Mouse (Mus musculus) frontal cortex, adult 2 months (tissue): Measurements from ENCODE around the gene Fads2. TPM values are rescaled to one million over a fixed set of nuclear protein-coding genes. Genes with fewer than 3 reads are reported as not detected.

ENCODE experiments used
- DNase-seq, 2 experiments: peaks; one replicate each; pipeline ENCODE4 v3.0.0; 2022; ENCODE audit warnings: low spot score in 1 of 2; ENCODE audit errors: extremely low spot score in 1 of 2
- polyA plus RNA-seq: library from polyadenylated mRNA; depleted of rRNA; stranded (reverse); fragments of >200 nt; gene quantifications from 2 replicates; pipeline ENCODE4 v1.2.3, GENCODE M21; 2012

Gene Fads2
- polyA plus RNA-seq, 1 experiment, result 166 TPM

DNA sequence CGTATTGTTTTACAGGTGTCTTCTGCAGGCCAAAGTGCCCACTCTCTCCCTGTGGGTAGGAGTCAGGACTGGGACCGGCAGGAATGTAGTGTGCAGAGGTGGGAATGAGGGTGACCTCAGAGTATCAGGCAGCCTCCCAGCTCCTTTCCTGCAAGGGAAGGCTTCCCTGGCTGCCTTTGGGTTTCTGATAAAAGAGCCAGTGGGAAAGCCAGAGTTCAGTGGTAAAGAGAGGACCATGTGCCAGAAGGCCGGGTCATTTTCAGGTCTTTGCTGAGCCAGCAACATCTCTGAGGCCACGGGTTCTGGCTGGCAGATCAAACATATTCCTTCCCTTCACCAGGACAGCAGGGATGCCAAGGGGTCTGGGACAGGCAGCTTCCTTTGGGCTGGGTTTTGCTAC, 55.2 kb downstream of the Fads2 start:
- DNase-seq, result no peak

DNA sequence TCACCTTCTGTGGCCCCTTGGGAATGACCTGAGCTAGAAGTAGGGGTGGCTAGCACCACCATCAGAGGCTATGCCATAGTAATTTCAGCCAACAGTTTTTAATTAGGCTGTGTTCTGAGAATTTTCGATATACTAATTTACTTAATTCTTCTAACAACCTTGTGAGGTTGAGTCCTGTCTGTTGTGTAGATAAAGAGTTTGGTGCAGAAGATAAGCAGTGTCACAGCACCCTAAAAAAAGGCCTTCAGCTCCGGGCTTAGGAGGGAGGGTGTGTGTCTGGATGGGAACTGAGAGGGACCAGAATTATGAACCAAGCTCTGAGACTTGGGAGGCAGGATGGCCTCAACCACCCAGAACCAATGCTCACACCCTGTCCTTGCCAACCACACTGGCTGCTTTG, 55.8 kb downstream of the Fads2 start:
- no peak for DNase-seq

DNA sequence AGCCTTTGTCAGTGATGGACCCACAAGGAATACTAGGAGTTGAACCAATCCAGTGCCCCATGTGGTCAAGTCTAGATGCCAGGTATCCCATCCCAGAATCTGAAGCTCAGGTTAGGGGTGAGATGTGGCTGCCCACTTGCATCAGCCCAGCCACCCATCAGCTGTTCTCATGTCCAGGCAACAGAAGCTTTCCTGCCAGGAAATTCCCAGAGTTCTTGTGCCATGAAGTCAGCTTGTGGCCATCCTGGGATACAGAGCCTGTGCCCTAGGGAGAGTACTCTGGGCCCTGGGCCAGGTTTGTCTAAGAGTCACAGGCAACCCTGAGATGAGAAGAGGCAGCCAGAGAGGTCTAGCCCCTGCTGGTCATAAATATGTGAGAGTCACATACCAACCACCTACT, 57.9 kb downstream of the Fads2 start:
- DNase-seq, result no peak

DNA sequence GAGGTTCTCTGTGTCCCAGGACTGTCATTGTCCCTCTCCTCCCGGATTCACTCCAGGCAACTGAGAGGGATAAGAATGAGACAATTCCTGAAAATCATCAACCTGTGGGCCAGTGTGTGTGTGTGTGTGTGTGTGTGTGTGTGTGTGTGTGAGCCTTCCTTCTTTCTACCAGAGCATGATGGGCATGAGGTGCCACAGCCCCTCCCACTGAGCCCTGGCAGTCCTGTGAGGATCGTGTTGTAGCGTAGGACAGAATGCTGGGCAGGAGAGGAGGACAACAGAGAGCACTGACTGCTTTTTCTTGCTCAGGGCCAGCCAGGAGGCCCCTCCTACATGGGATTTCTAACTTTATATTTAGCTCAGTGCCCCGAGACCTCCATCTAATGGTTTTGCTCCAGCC, 58.7 kb downstream of the Fads2 start:
- no peak for DNase-seq

DNA sequence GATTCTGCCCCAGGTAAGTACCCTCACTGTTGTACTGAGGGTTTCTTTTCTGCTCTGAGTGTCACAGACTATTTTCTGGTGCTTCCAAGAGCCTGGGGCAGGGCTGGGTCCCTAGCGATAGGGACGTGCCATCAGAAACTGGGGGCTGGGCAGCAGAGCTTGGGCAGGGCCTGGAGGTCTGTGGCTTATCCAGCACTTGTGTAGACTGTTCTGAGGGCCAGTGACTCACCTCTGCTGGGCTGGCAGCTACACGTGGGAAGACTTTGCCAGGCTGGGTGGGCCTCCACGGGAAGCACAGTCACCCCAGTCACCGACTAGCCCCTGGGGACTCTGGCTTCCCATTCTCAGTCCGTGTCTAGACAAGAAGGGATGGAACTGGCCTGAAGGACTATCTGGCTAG, 59.3 kb downstream of the Fads2 start:
- DNase-seq, result no peak

DNA sequence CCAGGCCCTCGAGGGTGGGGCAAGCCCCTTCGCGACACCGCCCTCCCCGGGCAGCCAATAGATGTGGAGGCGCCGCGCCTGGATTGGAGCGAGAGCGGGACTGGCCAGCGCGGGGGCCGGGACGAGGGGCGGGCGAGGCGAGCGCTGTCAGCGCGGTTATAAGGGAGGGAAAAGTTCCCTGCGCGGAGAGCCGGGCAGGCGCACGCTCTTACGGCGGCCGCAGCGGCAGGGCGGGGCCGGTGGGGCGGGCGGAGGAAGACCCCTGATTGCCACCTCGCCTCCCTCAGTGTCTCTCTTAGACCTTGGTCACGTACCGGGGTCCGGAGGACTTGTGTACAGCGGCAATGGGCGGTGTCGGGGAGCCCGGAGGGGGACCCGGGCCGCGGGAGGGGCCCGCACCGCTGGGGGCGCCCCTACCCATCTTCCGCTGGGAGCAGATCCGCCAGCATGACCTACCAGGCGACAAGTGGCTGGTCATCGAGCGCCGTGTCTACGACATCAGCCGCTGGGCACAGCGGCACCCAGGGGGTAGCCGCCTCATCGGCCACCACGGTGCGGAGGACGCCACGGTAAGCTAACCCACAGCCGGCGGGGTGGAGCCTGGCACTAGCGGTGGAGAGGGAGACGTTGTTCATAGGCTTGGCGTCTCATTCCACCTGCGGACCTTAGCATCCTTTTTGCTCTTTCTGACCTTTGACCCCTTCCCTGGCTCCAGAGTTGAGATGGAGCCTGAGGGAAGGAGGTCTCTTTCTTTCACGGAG, 60.0 kb downstream of the Fads2 start, which contains the start of gene Fads3:
Gene Fads3 (plus strand): TSS at position 182 of the 761 bp plus-strand sequence.
- peak; percentile 32 to 75 for DNase-seq

DNA sequence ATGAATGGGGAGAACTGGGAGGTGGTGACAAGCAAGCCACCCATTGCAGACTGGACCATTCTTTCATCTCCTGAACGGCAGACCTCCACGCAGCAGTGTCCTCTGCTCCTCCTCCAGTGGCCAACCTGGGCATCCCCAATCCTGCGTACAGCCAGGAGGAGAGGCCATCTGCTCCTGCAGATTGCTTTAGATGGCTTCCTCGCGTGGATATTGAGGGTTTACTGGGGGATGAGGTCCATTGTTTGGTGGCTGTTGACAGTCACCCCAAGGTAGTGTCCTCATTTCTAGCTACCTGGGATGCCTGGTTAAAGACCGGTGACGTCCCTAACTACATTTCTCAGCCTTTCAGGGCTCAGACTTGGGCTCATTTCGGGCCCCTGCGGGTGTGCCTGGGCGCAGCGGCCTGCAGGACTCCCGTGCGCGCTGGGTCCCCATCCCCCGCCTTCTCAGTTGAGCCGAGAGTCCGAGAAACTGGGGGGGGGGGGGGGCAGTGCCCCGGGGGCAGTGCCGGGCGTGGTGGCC, 60.6 kb downstream of the Fads2 start:
- DNase-seq, result no peak

DNA sequence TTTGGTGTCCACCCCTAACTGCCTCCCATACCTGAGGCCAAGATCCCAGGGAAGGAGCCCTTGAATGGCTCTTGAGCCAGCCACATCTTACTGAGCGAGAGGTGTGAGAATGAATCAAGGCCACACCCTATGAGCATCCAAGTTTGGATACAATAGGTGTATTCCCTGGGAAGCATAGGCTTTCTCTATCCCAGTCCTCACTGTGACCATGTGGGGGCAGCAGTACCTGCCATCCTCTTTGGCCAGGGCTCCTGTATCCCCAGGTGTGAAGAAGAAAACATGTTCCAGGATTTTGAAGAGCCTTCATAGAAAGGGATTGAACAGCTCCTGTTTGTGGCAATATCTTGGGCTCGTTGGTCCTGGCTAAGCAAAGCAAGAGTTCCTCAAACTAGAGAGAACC, 61.9 kb downstream of the Fads2 start:
- no peak for DNase-seq

DNA sequence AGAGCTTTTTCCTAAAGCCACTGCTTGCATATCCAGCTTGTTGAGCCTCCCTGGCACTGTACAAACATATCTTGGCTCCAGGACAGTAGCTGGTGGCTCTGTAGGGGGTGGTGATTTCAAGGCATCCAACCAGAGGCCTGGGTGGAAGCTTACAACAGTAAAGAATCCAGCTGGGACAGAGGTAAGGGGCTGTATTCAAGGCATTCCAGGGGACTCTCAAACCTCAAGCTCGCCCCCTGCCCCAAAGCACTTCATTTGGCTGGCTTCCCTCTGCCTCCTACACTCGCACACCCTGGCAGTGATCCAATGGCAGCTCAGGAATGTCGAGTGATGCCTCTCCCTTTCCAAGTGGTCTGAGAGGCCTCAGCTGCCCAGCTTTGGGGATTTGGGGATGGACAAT, 62.6 kb downstream of the Fads2 start:
- no peak for DNase-seq

DNA sequence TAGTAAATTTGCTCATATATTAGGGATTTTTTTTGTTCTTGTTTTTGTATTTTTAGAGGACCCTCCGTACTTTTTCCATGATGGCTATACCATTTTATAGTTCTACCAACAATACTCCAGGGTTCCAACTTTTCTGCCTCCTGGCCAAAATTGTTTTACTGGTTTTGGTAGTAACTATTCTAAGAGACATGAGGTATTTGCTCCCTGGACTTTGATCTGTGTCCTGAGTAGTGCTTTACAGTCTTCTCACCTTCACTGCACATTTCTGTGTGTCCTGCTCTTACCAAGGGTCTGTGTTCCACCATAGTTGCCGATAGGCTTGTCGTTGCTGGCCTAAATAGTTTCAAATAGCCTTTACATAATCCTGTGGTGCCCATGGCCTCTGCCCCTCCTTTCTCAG, 63.2 kb downstream of the Fads2 start:
- no peak for DNase-seq

DNA sequence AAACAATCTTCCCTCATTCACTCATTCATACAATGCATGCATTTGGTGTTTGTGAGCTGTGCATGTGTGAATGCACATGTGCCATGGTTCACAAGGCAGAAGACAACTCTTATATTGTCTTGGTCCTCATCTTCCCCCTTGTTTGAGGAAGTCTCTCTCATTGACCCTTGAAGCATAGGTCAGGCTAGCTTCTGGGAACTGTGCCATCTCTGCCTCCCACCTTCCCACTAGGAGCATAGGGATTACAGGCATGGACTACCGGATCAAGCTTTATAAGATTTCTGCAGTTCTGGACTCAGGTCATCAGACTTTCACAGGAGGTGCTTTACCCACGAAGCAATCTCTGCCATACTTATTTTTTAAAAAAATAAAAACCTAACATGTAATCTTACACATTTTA, 64.0 kb downstream of the Fads2 start:
- no peak for DNase-seq

DNA sequence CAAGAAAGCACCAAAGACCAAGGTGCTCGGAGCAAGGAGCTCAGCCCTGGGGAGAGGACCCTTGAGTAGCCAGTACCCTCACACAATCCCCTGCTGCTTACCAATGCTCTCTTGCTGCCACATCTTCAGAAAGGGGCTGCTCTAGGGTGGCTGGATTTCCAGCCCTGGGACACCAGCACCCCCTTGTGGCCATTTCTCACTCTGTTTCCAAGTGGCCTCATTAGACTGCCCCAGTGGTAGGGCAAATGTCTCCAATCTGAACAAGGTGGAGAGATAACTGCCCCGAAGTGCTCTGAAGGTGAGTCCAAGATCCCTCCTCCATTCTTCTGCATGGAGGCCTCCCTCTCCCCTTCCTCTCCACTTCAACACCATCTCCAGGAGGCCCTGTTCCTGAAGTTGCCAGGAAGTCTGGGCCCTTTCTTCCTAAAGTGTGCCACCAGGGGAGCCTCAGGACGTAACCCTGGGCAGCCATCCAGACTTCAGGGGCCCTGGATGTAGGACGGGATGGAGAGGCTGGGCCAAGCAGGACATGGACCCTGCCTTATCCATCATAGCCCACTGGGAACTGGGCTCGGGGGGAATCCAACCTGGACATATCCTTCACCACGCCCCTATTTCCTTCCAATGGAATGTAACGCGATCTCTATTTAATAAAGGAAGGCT, 66.6 kb downstream of the Fads2 start:
- peak in 1 of 2 experiments; percentile 90 for DNase-seq

DNA sequence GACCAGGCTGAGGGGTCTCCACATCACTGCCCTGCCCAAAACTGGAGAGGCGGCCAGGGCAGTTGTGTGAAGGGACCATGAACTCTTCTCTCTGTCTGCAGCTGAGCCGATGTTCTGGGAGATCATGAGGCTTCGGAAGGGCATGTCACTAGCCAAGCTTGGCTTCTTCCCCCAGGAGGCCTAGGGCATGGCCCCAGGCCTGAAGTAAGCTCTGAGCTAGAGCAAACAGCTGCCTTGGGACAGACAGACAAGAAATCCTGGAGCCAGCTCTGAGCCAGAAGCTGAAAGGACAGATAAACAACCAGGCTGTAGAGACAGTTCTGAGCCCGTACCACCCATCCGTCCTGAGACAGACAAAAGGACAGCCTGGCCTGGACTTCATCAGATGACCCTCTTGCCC, 67.2 kb downstream of the Fads2 start:
- no peak for DNase-seq

DNA sequence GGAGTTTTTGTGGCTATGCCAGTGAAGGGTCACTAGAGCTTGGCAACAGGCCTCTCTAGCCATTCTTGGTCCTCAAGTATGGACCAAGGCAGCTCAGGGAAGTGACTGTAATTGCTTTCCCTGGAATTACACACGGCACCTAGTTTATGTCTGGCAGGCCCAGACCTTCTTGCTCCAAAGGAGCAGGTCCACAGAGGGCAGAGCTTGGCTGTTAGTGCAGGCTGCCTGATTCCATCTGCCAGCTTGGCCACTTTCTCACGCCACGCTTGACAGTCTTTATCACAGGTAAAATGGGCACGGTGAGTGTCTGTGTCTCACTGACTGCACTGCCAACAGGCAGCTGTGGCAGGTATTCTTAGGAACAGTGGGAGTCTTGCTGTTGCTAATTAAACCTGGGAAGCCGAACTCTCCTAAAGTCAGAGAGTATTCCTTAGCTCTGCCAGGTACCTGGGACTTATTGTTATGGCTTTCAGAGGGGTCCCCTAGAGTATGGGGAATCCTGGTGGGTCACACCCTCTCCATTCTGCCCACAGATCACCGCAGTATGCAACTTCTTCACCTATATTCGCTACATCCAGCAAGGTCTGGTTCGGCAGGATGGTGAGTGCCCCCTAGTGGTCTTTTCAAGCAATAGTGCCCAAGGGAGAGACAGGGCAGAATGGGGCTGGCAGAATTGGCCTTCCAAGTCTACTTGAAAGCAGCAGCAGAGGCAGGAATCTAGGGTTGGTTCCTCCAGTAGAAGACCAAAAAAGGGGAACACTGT, 68.2 kb downstream of the Fads2 start:
- DNase-seq, result peak in 1 of 2 experiments; percentile 85

DNA sequence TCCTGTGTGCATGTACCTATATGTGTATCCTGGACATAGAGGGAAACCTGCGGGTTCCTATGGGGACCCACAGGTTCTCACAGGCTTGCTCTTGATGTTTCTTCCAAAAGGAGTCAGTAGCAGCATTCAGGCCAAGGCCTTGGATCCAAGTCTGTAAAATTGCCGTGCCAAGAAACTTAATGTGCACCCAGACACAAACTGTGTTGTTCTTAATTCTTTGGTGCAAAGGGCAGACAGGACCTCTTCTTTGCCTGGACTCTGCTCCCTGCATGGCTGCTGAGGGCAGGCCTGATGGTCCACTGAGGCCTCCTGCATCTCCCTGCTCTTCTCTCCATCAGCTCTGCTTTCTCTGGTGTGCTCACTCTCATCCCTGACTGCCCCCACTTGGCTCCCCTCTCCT, 71.8 kb downstream of the Fads2 start:
- no peak for DNase-seq

DNA sequence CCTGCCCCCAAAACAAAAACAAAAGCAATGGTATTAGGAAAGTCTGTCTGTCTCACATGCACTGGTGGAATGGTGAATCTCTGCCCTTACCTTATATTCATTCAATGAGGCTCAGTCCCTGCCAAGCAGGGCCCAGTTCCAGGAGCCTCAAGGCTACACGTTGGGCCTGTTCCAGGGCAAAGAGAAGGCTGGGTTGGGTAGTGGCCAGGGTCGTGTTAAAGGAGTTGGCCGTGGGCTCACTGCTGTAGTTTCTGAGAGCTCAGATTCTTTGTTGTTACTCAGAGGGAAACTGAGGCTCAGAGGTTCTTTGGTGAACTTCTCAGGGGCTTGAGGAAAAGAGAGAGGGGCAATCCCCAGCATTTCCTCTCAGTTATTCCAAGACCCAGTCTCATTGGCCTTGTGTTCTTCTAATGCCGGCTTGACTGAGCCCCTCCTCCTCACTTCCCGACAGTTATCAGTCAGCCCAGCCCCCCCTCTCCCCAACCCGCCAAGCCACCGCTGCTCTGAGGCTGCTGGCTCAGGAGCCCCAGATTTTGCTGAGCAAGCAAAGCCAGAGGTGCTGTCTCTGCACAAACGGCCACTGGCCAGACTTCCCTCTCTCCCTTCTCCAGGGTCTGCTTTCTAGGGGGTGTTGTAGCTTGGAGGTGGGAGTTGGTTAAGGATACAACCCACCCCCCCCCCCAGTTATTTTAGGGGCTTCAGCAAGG, 76.2 kb downstream of the Fads2 start:
- peak in 1 of 2 experiments; percentile 42 for DNase-seq

DNA sequence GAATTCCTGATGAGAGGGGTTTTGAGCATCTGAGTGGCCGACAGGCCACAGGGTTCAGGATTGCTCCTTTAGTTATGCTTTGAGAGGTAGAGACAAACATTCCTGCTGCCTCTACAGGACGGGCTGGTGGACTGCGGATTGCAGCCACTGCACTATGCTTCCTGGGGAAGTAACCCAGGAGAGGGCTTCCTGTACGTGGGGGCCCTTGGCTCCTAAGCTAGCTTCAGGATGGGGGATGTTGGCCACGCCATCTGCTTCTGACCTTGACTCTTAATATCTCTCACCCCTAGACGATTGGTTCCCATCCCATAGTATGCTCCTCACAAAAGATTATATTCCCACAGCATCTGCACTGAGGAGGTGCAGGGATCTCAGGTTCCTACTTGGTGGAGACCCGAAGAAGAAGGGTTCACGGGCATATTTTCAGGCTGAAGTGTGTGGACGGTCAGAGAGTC, 78.2 kb downstream of the Fads2 start:
- no peak for DNase-seq

DNA sequence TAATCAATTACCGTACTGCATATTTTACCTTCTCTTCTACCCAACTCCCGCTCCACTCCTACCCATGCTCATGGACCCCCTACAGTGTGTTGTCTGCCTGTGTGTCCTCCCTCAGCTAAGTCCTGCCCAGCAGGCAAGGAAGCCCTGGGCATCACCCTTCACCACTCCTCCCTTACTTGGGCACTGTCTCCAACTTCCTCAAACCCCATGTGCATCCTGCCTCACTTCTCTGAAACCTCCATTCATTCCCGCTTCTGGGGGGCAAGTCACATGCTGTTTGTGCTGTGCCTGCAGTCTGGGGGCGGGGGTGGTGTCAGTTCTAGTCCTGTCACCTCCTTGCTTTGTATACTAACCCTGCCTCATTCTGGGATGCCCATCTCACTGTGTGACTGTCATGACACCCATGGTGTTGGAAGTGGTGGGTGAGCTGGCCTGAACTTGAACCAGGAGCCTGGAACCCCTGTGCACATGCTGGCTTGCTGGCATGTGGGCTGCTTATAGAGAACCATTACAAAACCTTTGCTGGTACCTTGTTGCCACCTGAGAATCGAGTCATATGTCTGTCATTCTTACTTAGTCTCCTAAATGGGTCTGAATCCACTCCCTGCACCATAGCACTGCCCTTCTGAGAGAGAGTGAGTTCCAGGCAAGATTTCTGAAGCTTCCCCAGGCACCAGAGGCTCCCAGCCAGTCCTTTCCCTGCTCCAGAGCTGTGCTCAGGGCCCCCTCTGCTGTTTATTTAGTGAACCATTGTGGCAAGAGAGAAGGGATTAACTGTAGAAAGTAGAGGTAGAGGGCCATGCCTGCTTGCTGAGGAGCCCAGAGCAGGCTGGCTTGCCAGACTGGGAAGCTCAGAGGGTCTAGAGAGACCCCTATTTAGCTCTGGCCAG, 78.9 kb downstream of the Fads2 start:
- peak in 1 of 2 experiments; percentile 75 for DNase-seq

DNA sequence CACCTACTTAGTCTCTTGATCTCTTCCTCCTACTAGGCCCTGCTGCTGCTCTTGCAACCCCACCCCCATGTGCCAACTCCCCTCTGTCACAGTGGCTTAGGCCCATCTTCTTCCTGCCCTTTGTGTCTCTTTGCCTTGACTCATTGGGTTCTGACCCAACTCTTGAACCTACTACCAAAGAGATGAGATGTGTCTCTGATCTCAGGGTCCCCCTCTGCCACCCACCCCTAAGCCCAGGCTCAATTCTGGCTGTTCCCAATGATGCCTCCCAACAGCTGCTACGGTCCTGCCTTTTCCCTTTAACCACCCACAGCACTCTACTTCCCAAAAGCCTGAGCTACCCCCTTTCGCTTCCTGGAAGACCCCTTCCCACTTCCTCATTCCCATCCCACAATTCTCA, 79.6 kb downstream of the Fads2 start:
- DNase-seq, result no peak
